Mouse (Mus musculus) heart, embryonic 13.5 days (tissue): ENCODE data around the gene Rxrg. TPM values are rescaled to one million over a fixed set of nuclear protein-coding genes. Genes with fewer than 3 reads are reported as not detected.

Source experiments
- ATAC-seq: fragments of 200-750 bp; cut with Nextera tagmentation; 2 replicates; pipeline ENCODE4 v1.8.0; 2017; ENCODE audit warnings: moderate TSS enrichment; ENCODE audit not compliant: insufficient number of reproducible peaks, low FRiP score, low TSS enrichment; ENCODE audit errors: extremely low read depth
- H3K27ac ChIP-seq: fragments of 300-500 bp; sonication (generic); replicated peaks from 2 replicates; pipeline ENCODE4 v1.5.1; 2015; ENCODE audit warnings: moderate library complexity, mild to moderate bottlenecking, inconsistent platforms
- H3K27me3 ChIP-seq: fragments of 300-500 bp; sonication (generic); replicated peaks from 2 replicates; pipeline ENCODE4 v1.6.1; 2015; ENCODE audit warnings: mild to moderate bottlenecking, inconsistent platforms
- H3K36me3 ChIP-seq: fragments of 300-500 bp; sonication (generic); 2 replicates; pipeline ENCODE4 v1.6.1; 2015; ENCODE audit warnings: mild to moderate bottlenecking, inconsistent platforms
- H3K4me1 ChIP-seq: fragments of 300-500 bp; sonication (generic); 2 replicates; pipeline ENCODE4 v1.6.1; 2015; ENCODE audit warnings: inconsistent platforms
- H3K4me2 ChIP-seq: fragments of 300-500 bp; sonication (generic); 2 replicates; pipeline ENCODE4 v1.6.1; 2015; ENCODE audit warnings: inconsistent platforms, mild to moderate bottlenecking, moderate library complexity
- H3K4me3 ChIP-seq: fragments of 300-500 bp; sonication (generic); 2 replicates; pipeline ENCODE4 v1.5.1; 2015; ENCODE audit warnings: moderate library complexity, mild to moderate bottlenecking, inconsistent platforms
- H3K9ac ChIP-seq: fragments of 300-500 bp; sonication (generic); 2 replicates; pipeline ENCODE4 v1.6.1; 2015; ENCODE audit warnings: inconsistent platforms, mild to moderate bottlenecking, moderate library complexity
- H3K9me3 ChIP-seq: fragments of 300-500 bp; sonication (generic); 2 replicates; pipeline ENCODE4 v1.6.1; 2016; ENCODE audit warnings: inconsistent platforms
- WGBS: fragments of 180-500 bp; shearing (Covaris S2); methylation state at CpG from one replicate; pipeline ENCODE4 v1.1.7; 2015; ENCODE audit warnings: mixed read lengths; 5-methylcytosine and 5-hydroxymethylcytosine counted together
- polyA plus RNA-seq: library from polyadenylated mRNA; unstranded; fragments of >200 nt; fragmentation: Nextera tagmentation; extraction: Ambion mirVana; gene quantifications from 2 replicates; pipeline ENCODE4 v1.2.1, GENCODE M21; 2015

Rxrg gene
- polyA plus RNA-seq, 1 experiment from 2014 or later, result 2.0 TPM

GRCm38 (mm10) chr1:167599211-167599735 is 1.1 kb downstream of the Rxrg start:
- Histone ChIP-seq H3K4me2 (peak overlapping the region; percentile 84), H3K9me3 (no peaks in the 10 kb centered on the region), H3K4me3 (peak overlapping the region; percentile 58), H3K9ac (no peak overlapping the region), H3K27me3 (peaks cover 68% of the 10 kb centered on the region), H3K27ac (no peak overlapping the region), H3K4me1 (peaks cover 19% of the 10 kb centered on the region; the same call in 1 of the 2 replicates), H3K36me3 (no peaks in the 10 kb centered on the region)
- no peak for ATAC-seq
- WGBS, result 15% methylated on average over 7 of the region's 7 CpGs

GRCm38 (mm10) chr1:167608201-167608741 is 10.1 kb downstream of the Rxrg start:
- no peaks in the 10 kb centered on the region for H3K9me3 ChIP-seq
- no peak for ATAC-seq
- WGBS, result 43% methylated on average over 9 of the region's 9 CpGs

DNA sequence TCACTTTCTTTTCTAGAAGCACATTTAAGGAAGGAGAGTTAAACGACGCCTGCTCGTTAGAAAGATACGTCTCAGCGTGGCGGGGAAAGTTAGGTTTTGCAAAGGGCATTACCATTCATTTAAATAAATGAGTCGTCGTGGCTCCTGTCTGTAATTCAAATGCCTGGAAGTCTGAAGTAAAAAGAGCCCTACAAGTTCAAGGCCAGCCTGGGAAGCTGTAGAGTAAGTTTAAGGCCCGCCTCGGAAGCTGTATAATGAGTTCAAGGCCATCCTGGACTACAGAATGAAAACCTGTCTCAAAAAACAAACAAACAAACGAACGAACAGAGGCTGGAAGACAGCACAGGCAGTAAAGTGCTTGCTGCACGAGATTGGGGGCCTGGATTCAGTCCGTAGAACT is 18.9 kb downstream of the Rxrg start:
- H3K9me3 ChIP-seq, result no peaks in the 10 kb centered on the region
- H3K4me1 ChIP-seq, result peaks cover 8% of the 10 kb centered on the region; the same call in 1 of the 2 replicates
- no peaks in the 10 kb centered on the region; the same call in 1 of the 2 replicates for H3K27me3 ChIP-seq
- ATAC-seq, result no peak
- H3K9ac ChIP-seq, result no peak overlapping the region
- 78% methylated on average over 14 of the region's 14 CpGs for WGBS
- H3K36me3 ChIP-seq, result no peaks in the 10 kb centered on the region
- H3K4me3 ChIP-seq, result no peak overlapping the region
- H3K4me2 ChIP-seq, result no peak overlapping the region
- H3K27ac ChIP-seq, result no peak overlapping the region

More at GRCm38 (mm10) chr1:167608201-167608741, 10.1 kb downstream of the Rxrg start:
- Histone ChIP-seq H3K4me3 (no peak overlapping the region), H3K36me3 (no peaks in the 10 kb centered on the region), H3K9ac (no peak overlapping the region), H3K4me1 (no peaks in the 10 kb centered on the region), H3K27ac (no peak overlapping the region), H3K4me2 (no peak overlapping the region), H3K27me3 (peaks cover 11% of the 10 kb centered on the region)

DNA sequence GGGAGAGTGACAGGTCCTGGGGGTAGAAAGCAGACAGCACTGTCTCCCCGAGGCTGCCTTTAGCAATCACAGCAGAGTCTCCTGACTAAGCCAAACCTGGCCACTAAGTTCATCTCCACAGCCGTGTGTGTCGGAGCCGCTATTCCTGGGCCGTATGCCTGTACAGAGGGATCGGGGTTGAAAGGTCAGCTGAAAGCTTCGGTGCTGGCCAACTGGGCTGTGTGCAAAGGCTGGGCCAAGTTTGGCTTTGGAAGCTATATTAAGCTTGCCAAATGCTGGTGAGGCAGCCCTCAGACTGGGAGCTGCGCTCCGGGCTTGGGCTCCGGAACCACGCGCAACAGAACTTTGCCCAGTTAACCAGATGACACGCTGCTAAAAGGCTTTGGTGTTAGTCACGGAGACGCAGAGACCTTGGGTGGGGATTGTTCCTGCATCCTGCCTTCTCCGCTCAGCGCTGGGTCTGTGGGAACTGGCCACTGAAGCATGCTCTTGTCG is 19.9 kb downstream of the Rxrg start:
- peaks cover 8% of the 10 kb centered on the region; the same call in 1 of the 2 replicates for H3K4me1 ChIP-seq
- H3K9ac ChIP-seq, result no peak overlapping the region
- ATAC-seq, result no peak
- no peaks in the 10 kb centered on the region for H3K36me3 ChIP-seq
- H3K4me3 ChIP-seq, result no peak overlapping the region
- no peaks in the 10 kb centered on the region for H3K9me3 ChIP-seq
- no peak overlapping the region for H3K4me2 ChIP-seq
- peaks cover 4% of the 10 kb centered on the region for H3K27me3 ChIP-seq
- H3K27ac ChIP-seq, result no peak overlapping the region
- 61% methylated on average over 18 of the region's 18 CpGs for WGBS

DNA sequence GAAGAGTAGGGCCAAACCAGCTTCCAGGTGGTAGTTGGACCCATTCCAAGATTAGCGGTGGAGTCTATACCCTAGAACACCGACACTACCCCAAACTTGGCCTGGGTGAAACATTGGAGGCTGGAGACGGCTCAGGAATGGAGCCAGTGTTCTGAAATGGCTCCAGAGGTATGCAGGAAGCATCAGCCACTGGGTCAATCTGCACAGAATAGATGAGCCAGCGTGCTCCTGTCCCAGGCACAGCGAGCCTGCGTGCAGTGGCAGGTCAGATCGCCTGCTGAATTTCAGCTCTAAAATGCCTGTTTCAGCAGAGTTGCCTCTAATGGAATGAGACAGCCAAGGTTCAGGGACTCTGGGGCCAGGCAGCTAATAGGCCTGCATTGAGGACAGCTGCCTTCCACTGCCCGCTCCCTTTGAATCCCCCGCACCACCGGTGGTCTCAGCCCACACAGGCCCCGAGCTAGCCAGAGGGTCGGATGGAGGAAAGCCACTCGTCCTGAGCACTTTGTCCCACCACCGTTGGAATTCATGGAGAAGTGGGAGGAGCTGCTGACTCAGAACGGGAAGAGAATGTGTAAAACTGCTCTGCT is 22.1 kb downstream of the Rxrg start:
- Histone ChIP-seq H3K27me3 (peaks cover 7% of the 10 kb centered on the region), H3K36me3 (no peaks in the 10 kb centered on the region), H3K9ac (no peak overlapping the region), H3K9me3 (no peaks in the 10 kb centered on the region), H3K4me2 (no peak overlapping the region), H3K4me3 (no peak overlapping the region), H3K4me1 (peaks cover 8% of the 10 kb centered on the region; the same call in 1 of the 2 replicates), H3K27ac (no peak overlapping the region)
- no peak for ATAC-seq
- 56% methylated on average over 15 of the region's 15 CpGs for WGBS

DNA sequence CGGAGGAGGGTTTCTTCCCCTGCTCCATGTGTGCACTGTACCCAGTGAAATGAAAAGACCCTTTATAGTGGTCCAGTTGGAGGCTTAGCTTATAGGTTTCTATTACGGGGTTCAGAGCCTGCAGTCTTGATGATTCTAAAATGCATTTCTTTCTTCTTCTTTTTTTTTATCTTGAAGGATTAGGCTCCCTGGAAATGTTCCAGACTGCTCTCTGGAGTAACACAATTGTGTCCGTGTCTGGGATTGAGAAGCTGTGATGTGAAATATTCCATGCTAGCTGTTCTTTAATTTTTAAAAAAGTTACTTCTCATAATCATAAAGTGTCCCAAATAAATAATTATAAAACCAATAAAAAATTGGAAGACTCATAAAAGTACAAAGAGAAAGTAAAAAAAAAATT is 26.9 kb downstream of the Rxrg start:
- no peaks in the 10 kb centered on the region for H3K4me1 ChIP-seq
- H3K27ac ChIP-seq, result no peak overlapping the region
- no peaks in the 10 kb centered on the region for H3K36me3 ChIP-seq
- WGBS, result 48% methylated on average over 3 of the region's 3 CpGs
- no peak overlapping the region for H3K4me2 ChIP-seq
- H3K9me3 ChIP-seq, result no peaks in the 10 kb centered on the region
- no peak overlapping the region for H3K9ac ChIP-seq
- H3K4me3 ChIP-seq, result no peak overlapping the region
- no peak for ATAC-seq
- H3K27me3 ChIP-seq, result peaks cover 16% of the 10 kb centered on the region

DNA sequence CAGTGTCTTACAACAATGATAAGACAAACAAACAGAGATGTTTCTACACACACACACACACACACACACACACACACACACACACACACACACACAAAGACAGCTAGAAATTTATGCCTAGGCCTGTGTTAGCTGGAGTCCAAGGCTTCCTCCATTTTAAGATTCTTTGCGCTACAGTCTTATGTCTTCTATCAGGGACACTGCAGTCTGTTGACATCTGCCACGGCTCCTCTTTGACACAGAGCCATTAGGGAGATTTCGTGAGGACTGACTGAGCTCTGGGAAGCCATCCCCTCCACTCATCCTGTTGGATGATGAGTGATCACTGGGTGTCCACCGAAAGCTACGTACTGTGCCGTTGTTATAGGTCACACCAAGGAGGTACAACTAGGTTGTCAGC is 33.6 kb downstream of the Rxrg start:
- H3K36me3 ChIP-seq, result no peaks in the 10 kb centered on the region
- H3K4me2 ChIP-seq, result no peak overlapping the region
- H3K9ac ChIP-seq, result no peak overlapping the region
- H3K27ac ChIP-seq, result no peak overlapping the region
- no peaks in the 10 kb centered on the region for H3K4me1 ChIP-seq
- no peaks in the 10 kb centered on the region for H3K9me3 ChIP-seq
- 37% methylated on average over 6 of the region's 6 CpGs for WGBS
- no peak overlapping the region for H3K4me3 ChIP-seq
- peaks cover 16% of the 10 kb centered on the region for H3K27me3 ChIP-seq
- no peak for ATAC-seq

DNA sequence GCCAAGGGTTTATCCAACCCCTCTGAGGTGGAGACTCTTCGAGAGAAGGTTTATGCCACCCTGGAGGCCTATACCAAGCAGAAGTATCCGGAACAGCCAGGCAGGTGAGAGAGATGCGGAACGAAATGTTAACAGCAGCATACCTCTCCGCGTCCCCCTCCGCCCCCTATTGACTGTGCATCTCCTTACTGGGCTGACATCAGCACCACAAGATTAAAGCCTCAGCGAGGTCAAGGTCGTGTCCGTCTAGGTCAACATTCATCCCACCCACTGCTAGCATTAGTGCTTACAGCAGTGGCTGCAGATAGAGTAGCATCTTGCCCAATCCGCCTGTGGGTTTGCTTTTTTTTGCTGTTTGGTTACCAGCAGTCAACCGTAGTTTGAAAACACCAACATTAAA is 37.5 kb downstream of the Rxrg start:
- 51% methylated on average over 12 of the region's 12 CpGs for WGBS
- ATAC-seq, result no peak
- Histone ChIP-seq H3K4me3 (no peak overlapping the region), H3K36me3 (no peaks in the 10 kb centered on the region), H3K9ac (no peak overlapping the region), H3K4me1 (peaks cover 7% of the 10 kb centered on the region; the same call in 1 of the 2 replicates), H3K27me3 (peaks cover 28% of the 10 kb centered on the region), H3K4me2 (no peak overlapping the region), H3K9me3 (no peaks in the 10 kb centered on the region), H3K27ac (no peak overlapping the region)

DNA sequence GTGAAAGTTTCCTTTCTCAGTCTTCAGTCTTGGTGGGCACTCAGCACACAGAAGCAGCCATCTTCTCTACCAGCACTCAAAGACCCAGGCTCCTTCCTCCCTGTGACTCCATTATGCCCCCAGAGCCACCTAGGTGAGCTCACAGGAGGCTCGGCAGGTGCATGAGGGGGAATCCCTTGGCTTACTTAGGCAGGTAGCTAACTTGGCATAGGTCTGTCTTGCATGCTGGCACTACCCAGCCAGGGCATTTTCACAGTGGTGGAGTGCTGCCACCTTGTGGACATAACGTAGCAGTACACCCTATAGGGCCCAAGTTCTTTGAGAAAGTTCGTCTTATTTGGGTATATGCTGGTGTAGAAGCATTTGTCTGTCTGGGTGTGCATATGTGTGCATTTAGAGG is 38.8 kb downstream of the Rxrg start:
- peaks cover 7% of the 10 kb centered on the region; the same call in 1 of the 2 replicates for H3K4me1 ChIP-seq
- H3K4me3 ChIP-seq, result no peak overlapping the region

DNA sequence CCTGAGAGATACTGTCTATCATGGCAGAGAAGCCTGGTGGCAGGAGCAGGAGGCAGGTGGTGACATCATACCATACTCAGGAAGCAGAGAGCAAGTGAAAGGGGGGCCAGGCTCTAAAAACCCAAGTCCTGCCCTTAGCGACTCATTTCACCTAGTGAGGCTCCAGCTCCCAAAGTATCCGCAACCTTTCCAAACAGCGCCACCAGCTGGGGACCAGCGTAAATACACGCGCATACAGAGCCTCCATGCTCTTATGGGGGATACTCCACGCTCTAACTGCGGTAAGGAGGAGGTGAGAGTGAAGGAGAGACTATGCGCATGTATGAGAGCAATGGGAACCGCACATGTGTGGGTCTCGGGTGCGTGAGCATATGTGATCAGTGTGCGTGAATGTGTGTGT is 39.9 kb downstream of the Rxrg start:
- Histone ChIP-seq H3K4me1 (peaks cover 7% of the 10 kb centered on the region; the same call in 1 of the 2 replicates), H3K9ac (no peak overlapping the region), H3K27me3 (peaks cover 46% of the 10 kb centered on the region), H3K27ac (no peak overlapping the region), H3K4me3 (no peak overlapping the region), H3K9me3 (no peaks in the 10 kb centered on the region), H3K4me2 (no peak overlapping the region), H3K36me3 (no peaks in the 10 kb centered on the region)
- WGBS, result 28% methylated on average over 13 of the region's 13 CpGs
- ATAC-seq, result no peak

More for the DNA sequence above, 38.8 kb downstream of the Rxrg start:
- no peak for ATAC-seq
- WGBS, result 19% methylated on average over 3 of the region's 3 CpGs
- Histone ChIP-seq H3K36me3 (no peaks in the 10 kb centered on the region), H3K9ac (no peak overlapping the region), H3K9me3 (no peaks in the 10 kb centered on the region), H3K4me2 (no peak overlapping the region), H3K27me3 (peaks cover 36% of the 10 kb centered on the region), H3K27ac (no peak overlapping the region)

DNA sequence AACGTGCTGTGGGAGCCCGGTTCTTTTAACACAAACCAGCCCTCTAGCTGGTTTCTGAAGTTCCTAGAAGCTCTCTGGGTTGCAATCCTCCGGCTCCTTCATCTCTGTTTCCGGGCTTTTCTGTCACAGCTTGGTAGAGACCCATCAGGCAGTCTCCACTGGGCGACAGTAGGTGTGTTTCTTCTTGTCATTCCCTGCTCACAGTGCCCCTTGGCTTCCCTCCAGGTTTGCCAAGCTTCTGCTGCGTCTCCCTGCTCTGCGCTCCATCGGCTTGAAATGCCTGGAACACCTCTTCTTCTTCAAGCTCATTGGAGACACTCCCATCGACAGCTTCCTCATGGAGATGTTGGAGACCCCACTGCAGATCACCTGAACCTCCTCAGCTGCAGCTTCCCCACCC is 40.7 kb downstream of the Rxrg start:
- Histone ChIP-seq H3K36me3 (no peaks in the 10 kb centered on the region), H3K4me1 (peaks cover 7% of the 10 kb centered on the region; the same call in 1 of the 2 replicates), H3K27me3 (peaks cover 51% of the 10 kb centered on the region), H3K9ac (no peak overlapping the region), H3K4me2 (0 out of 2 replicates have a peak overlapping the region, but pooled peaks have one; percentile 7), H3K27ac (no peak overlapping the region), H3K9me3 (no peaks in the 10 kb centered on the region), H3K4me3 (no peak overlapping the region)
- WGBS, result 53% methylated on average over 9 of the region's 9 CpGs
- ATAC-seq, result no peak
